7 mouse cellular contexts compared by ENCODE assay signal in genomic region chr12:99639847-99640213, GRCm38 (mm10).
DNase-seq lines count a peak whose midpoint lies in the region; ATAC-seq and TF ChIP-seq lines count a peak whose summit lies in the region.

No protein-coding gene starts in this region.

- 11% methylated on average over 8 of the region's 8 CpGs for WGBS in embryonic facial prominence, embryonic 10.5 days
- WGBS in hindbrain, embryonic 16.5 days: 6% methylated on average over 8 of the region's 8 CpGs
- WGBS in midbrain, embryonic 16.5 days: 6% methylated on average over 8 of the region's 8 CpGs
- 58% methylated on average over 8 of the region's 8 CpGs for WGBS in lung, adult 2 months

- peak; percentile 30 for DNase-seq in right cerebral cortex, adult 18-20 months
- DNase-seq in right cerebral cortex, postnatal 25 days: no peak
- DNase-seq in embryonic facial prominence, embryonic 10.5 days (ENCODE audit: low spot score): peak; percentile 32
- no peak for DNase-seq in urinary bladder, postnatal 10 days (ENCODE audit: low spot score)
- DNase-seq in lung, adult 2 months: no peak

- H3K9me3 ChIP-seq in embryonic facial prominence, embryonic 10.5 days: peaks cover 27% of the 10 kb centered on the region
- peaks cover 1% of the 10 kb centered on the region; the same call in 1 of the 2 replicates for H3K9me3 ChIP-seq in hindbrain, embryonic 16.5 days (ENCODE audit: control insufficient read depth, low read length)
- H3K9me3 ChIP-seq in midbrain, embryonic 16.5 days (replicated peaks; ENCODE audit: control insufficient read depth, low read length, poor library complexity, severe bottlenecking): no peaks in the 10 kb centered on the region; the same call in none of the 2 replicates

- H3K4me3 ChIP-seq in embryonic facial prominence, embryonic 10.5 days: peak overlapping the region; percentile 44; the same call in 1 of the 2 replicates
- H3K4me3 ChIP-seq in hindbrain, embryonic 16.5 days (ENCODE audit: low read length): no peak overlapping the region
- H3K4me3 ChIP-seq in midbrain, embryonic 16.5 days (ENCODE audit: low read depth, low read length): no peak overlapping the region
- H3K4me3 ChIP-seq in lung, adult 2 months (replicated peaks; ENCODE audit: extremely low read depth, low read depth, low read length): no peak overlapping the region

- H3K4me1 ChIP-seq in embryonic facial prominence, embryonic 10.5 days: peaks cover 23% of the 10 kb centered on the region
- peaks cover 16% of the 10 kb centered on the region for H3K4me1 ChIP-seq in hindbrain, embryonic 16.5 days (ENCODE audit: control insufficient read depth, insufficient read depth, low read depth, low read length)
- H3K4me1 ChIP-seq in midbrain, embryonic 16.5 days (ENCODE audit: control insufficient read depth, insufficient read depth, low read length): peaks cover 18% of the 10 kb centered on the region
- H3K4me1 ChIP-seq in lung, adult 2 months (ENCODE audit: control insufficient read depth, insufficient read depth, low read length): no peaks in the 10 kb centered on the region

- H3K9ac ChIP-seq in hindbrain, embryonic 16.5 days (ENCODE audit: low read depth, low read length): peak overlapping the region; percentile 53; the same call in 1 of the 2 replicates
- H3K9ac ChIP-seq in midbrain, embryonic 16.5 days (ENCODE audit: low read depth, low read length): no peak overlapping the region

- peak overlapping the region; percentile 54 for H3K4me2 ChIP-seq in hindbrain, embryonic 16.5 days (ENCODE audit: low read length)
- H3K4me2 ChIP-seq in midbrain, embryonic 16.5 days (ENCODE audit: low read length): no peak overlapping the region

- no peak for TF ChIP-seq CTCF in lung, adult 2 months (IDR thresholded peaks at IDR 0.05; ENCODE audit: insufficient read depth, low read length)

- H3K36me3 ChIP-seq in embryonic facial prominence, embryonic 10.5 days (replicated peaks): peaks cover 5% of the 10 kb centered on the region; the same call in 1 of the 2 replicates
- no peaks in the 10 kb centered on the region for H3K36me3 ChIP-seq in hindbrain, embryonic 16.5 days (ENCODE audit: control insufficient read depth, insufficient read depth, low read length)
- H3K36me3 ChIP-seq in midbrain, embryonic 16.5 days (ENCODE audit: control insufficient read depth, insufficient read depth, low read length): no peaks in the 10 kb centered on the region

- no peak for TF ChIP-seq POLR2A in lung, adult 2 months (IDR thresholded peaks at IDR 0.05; ENCODE audit: borderline replicate concordance, extremely low read depth, low read depth, low read length)

- H3K27ac ChIP-seq in embryonic facial prominence, embryonic 10.5 days (replicated peaks): peak overlapping the region; percentile 66; the same call in 1 of the 2 replicates
- peak overlapping the region; percentile 3 for H3K27ac ChIP-seq in hindbrain, embryonic 16.5 days (ENCODE audit: low read depth, low read length)
- no peak overlapping the region for H3K27ac ChIP-seq in midbrain, embryonic 16.5 days (ENCODE audit: low read length)

- peak; percentile 82 for ATAC-seq in hindbrain, embryonic 16.5 days
- ATAC-seq in midbrain, embryonic 16.5 days: peak; percentile 83

- H3K27me3 ChIP-seq in embryonic facial prominence, embryonic 10.5 days (replicated peaks; ENCODE audit: low read depth, poor library complexity, severe bottlenecking): peaks cover 21% of the 10 kb centered on the region
- H3K27me3 ChIP-seq in hindbrain, embryonic 16.5 days (replicated peaks; ENCODE audit: control insufficient read depth, insufficient read depth, low read length): no peaks in the 10 kb centered on the region
- H3K27me3 ChIP-seq in midbrain, embryonic 16.5 days (ENCODE audit: control insufficient read depth, insufficient read depth, low read depth, low read length): no peaks in the 10 kb centered on the region

Comparison
In these comparisons a context has a peak if more than half of its experiments do, and no peak if none do; other contexts are left out.
1. DNase-seq: peak in right cerebral cortex, adult 18-20 months (single experiment) and embryonic facial prominence, embryonic 10.5 days (single experiment); none in right cerebral cortex, postnatal 25 days (single experiment), urinary bladder, postnatal 10 days (single experiment) and lung, adult 2 months (single experiment).